Mouse (Mus musculus) R1 (cell line): ENCODE data around the gene Cog7.
A peak's percentile ranks its signal among the peaks of the same experiment; 100 is the strongest.

ENCODE experiments used
- DNase-seq: peaks from one replicate; pipeline ENCODE4 v3.0.0-alpha.2; 2018; ENCODE audit warnings: low read depth, low spot score

Gene Cog7

GRCm38 (mm10) chr7:121899311-121899710, 82.2 kb downstream of the Cog7 start:
- DNase-seq: peak; percentile 30

- no peak for DNase-seq
These were observed 84.8 kb downstream of the Cog7 start for GRCm38 (mm10) chr7:121896689-121897088.

- DNase-seq: no peak
These were observed 90.7 kb downstream of the Cog7 start for GRCm38 (mm10) chr7:121890636-121891360.

- no peak for DNase-seq
These were observed 101.3 kb downstream of the Cog7 start for GRCm38 (mm10) chr7:121880246-121880645.

GRCm38 (mm10) chr7:121874784-121875183, 106.7 kb downstream of the Cog7 start:
- no peak for DNase-seq

GRCm38 (mm10) chr7:121873998-121874397, 107.5 kb downstream of the Cog7 start:
- no peak for DNase-seq

GRCm38 (mm10) chr7:121871631-121872030, 109.9 kb downstream of the Cog7 start:
- DNase-seq: no peak

- peak; percentile 16 for DNase-seq
These were observed 116.5 kb downstream of the Cog7 start, which contains the start of gene Scnn1b for GRCm38 (mm10) chr7:121864858-121865585. Gene Scnn1b (plus strand): TSS chr7:121865038.

- DNase-seq: peak; percentile 52
These were observed 122.6 kb downstream of the Cog7 start for GRCm38 (mm10) chr7:121858939-121859338.

- no peak for DNase-seq
These were observed 124.2 kb downstream of the Cog7 start for GRCm38 (mm10) chr7:121857177-121857884.

GRCm38 (mm10) chr7:121848537-121849168, 132.9 kb downstream of the Cog7 start:
- no peak for DNase-seq

- DNase-seq: no peak
These were observed 135.5 kb downstream of the Cog7 start for GRCm38 (mm10) chr7:121845964-121846363.

- DNase-seq: no peak
These were observed 139.3 kb downstream of the Cog7 start for GRCm38 (mm10) chr7:121842234-121842633.

GRCm38 (mm10) chr7:121840810-121841209, 140.7 kb downstream of the Cog7 start:
- DNase-seq: no peak

- DNase-seq: no peak
These were observed 144.7 kb downstream of the Cog7 start for GRCm38 (mm10) chr7:121836827-121837226.

- DNase-seq: peak; percentile 46
These were observed 146.1 kb downstream of the Cog7 start for GRCm38 (mm10) chr7:121835392-121835791.
